Mouse (Mus musculus) cerebellum, adult 11 months (tissue): ENCODE results near the gene Schip1.
A peak's percentile ranks its signal among the peaks of the same experiment; 100 is the strongest.

Experiments used
- DNase-seq: peaks from one replicate; pipeline ENCODE4 v3.0.0; 2022

Gene Schip1

GRCm38 (mm10) chr3:68516393-68517081, 451.9 kb downstream of the Schip1 start:
- DNase-seq: no peak

GRCm38 (mm10) chr3:68517236-68517635, 452.6 kb downstream of the Schip1 start:
- no peak for DNase-seq

GRCm38 (mm10) chr3:68518041-68518440, 453.4 kb downstream of the Schip1 start:
- DNase-seq: no peak

- no peak for DNase-seq
Measured at GRCm38 (mm10) chr3:68518586-68518985, 454.0 kb downstream of the Schip1 start.

- DNase-seq: no peak
Measured at GRCm38 (mm10) chr3:68525361-68525878, 460.8 kb downstream of the Schip1 start.

- no peak for DNase-seq
Measured at GRCm38 (mm10) chr3:68526416-68526815, 461.8 kb downstream of the Schip1 start.

GRCm38 (mm10) chr3:68527182-68527581, 462.6 kb downstream of the Schip1 start:
- no peak for DNase-seq

GRCm38 (mm10) chr3:68531908-68532307, 467.3 kb downstream of the Schip1 start:
- no peak for DNase-seq

- no peak for DNase-seq
Measured at GRCm38 (mm10) chr3:68534571-68535051, 470.0 kb downstream of the Schip1 start.

- no peak for DNase-seq
Measured at GRCm38 (mm10) chr3:68535160-68535728, 470.6 kb downstream of the Schip1 start.

- DNase-seq: no peak
Measured at GRCm38 (mm10) chr3:68536071-68536470, 471.5 kb downstream of the Schip1 start.

- DNase-seq: no peak
Measured at GRCm38 (mm10) chr3:68541688-68542087, 477.1 kb downstream of the Schip1 start.

- peak; percentile 64 for DNase-seq
Measured at GRCm38 (mm10) chr3:68542944-68543501, 478.4 kb downstream of the Schip1 start.

GRCm38 (mm10) chr3:68544811-68545210, 480.2 kb downstream of the Schip1 start:
- DNase-seq: no peak

- DNase-seq: no peak
Measured at GRCm38 (mm10) chr3:68545898-68546297, 481.3 kb downstream of the Schip1 start.

- DNase-seq: no peak
Measured at GRCm38 (mm10) chr3:68555087-68555662, 490.6 kb downstream of the Schip1 start.

GRCm38 (mm10) chr3:68556891-68557290, 492.3 kb downstream of the Schip1 start:
- no peak for DNase-seq

GRCm38 (mm10) chr3:68558744-68559143, 494.1 kb downstream of the Schip1 start:
- no peak for DNase-seq

GRCm38 (mm10) chr3:68560057-68560456, 495.5 kb downstream of the Schip1 start:
- DNase-seq: peak; percentile 71

- no peak for DNase-seq
Measured at GRCm38 (mm10) chr3:68562838-68563237, 498.2 kb downstream of the Schip1 start.

GRCm38 (mm10) chr3:68563922-68564321, 499.3 kb downstream of the Schip1 start:
- DNase-seq: no peak

GRCm38 (mm10) chr3:68564978-68565674, 500.5 kb downstream of the Schip1 start:
- DNase-seq: no peak

- no peak for DNase-seq
Measured at GRCm38 (mm10) chr3:68565675-68566055, 501.1 kb downstream of the Schip1 start.
